Mouse (Mus musculus): ENCODE measurements around the gene Abcc4. TPM values are rescaled to one million over a fixed set of nuclear protein-coding genes. Genes with fewer than 3 reads are reported as not detected.

Gene Abcc4
- polyA plus RNA-seq, 1 experiment: 7.7 TPM

DNA sequence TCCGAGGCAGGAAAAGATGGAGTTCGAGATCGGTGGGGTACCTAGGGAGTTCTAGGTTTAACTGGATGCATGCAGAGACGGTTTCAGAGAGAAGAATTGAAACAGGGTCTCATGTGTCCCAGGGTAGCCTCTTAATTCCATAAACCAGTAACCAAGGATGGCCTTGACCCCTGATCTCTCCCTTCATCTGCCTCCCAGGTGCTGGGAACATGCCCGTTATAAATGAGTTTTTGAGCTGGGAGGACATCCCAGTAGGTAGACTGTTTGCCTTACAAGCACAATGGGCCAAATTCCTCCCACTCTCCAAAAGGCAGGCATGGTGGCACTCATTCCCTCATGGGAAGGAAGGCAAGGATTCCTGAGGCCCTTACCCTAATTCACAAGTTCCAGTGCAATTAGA is 2.1 kb upstream of the Abcc4 start:
- WGBS: 89% methylated on average over 5 of the region's 5 CpGs
- Histone ChIP-seq H3K4me1 (ENCODE audit: control insufficient read depth, insufficient read depth, low read length) (peaks cover 2% of the 10 kb centered on the region; the same call in 1 of the 2 replicates), H3K27ac (ENCODE audit: control insufficient read depth, insufficient read depth, low read depth, low read length, poor library complexity) (no peak overlapping the region), H3K4me3 (replicated peaks; ENCODE audit: control insufficient read depth, low read depth, low read length) (no peak overlapping the region)
- TF ChIP-seq POLR2A (IDR thresholded peaks at IDR 0.05; ENCODE audit: borderline replicate concordance, control insufficient read depth, low read depth, low read length): no peak
- no peak for TF ChIP-seq CTCF (IDR thresholded peaks at IDR 0.05; ENCODE audit: control insufficient read depth, insufficient read depth, low read length)

DNA sequence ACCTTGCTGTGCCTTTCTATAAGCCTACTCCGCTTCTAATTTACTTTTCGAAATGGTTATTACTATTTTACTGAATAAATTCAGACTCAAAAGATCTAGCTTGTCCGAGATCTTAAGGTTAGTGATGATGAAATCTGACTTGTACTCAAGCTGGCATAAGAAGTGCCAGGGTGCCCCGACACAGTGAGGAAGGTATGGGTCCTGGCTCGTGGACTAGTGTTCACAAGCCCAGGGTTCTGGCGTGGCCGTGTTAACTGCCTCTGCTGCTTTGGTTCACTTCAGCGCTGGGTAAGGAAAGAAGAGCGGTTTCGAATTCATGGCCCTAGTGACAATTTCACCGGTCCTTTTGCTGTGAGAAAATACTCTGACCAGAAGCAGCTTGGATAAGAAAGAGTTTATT is 943 bp upstream of the Abcc4 start:
- Histone ChIP-seq H3K4me3 (replicated peaks; ENCODE audit: control insufficient read depth, low read depth, low read length) (no peak overlapping the region), H3K4me1 (ENCODE audit: control insufficient read depth, insufficient read depth, low read length) (peaks cover 2% of the 10 kb centered on the region; the same call in 1 of the 2 replicates), H3K27ac (ENCODE audit: control insufficient read depth, insufficient read depth, low read depth, low read length, poor library complexity) (no peak overlapping the region)
- TF ChIP-seq POLR2A (IDR thresholded peaks at IDR 0.05; ENCODE audit: borderline replicate concordance, control insufficient read depth, low read depth, low read length) (no peak), CTCF (IDR thresholded peaks at IDR 0.05; ENCODE audit: control insufficient read depth, insufficient read depth, low read length) (no peak)
- WGBS: 75% methylated on average over 11 of the region's 11 CpGs

- peaks cover 2% of the 10 kb centered on the region; the same call in 1 of the 2 replicates for H3K4me1 ChIP-seq (ENCODE audit: control insufficient read depth, insufficient read depth, low read length)
- WGBS: under 1% methylated on average over 10 of the region's 10 CpGs
- peak overlapping the region; percentile 94 for H3K27ac ChIP-seq (ENCODE audit: control insufficient read depth, insufficient read depth, low read depth, low read length, poor library complexity)
These were observed 583 bp downstream of the Abcc4 start for GRCm38 (mm10) chr14:118705465-118705807.

DNA sequence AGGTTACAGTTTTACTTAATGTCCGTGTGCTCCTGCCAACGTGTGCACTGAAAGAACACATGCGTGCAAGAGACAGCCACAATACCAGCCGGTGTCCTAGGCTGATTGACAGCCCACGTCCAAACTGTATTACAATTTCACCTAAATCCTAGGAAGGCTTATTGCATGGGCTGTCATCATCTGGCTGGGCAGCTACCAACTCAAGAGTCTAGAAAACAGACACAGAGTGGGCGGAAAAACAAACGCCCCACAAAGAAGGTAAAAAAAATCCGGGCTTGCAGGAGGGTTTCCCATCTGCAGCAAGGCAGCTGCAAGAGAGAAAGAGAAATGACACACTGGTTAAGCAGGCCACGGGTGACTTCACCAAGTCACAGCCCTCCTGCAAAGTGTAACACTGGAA is 2.7 kb downstream of the Abcc4 start:
- Histone ChIP-seq H3K4me1 (ENCODE audit: control insufficient read depth, insufficient read depth, low read length) (no peaks in the 10 kb centered on the region; the same call in 1 of the 2 replicates), H3K4me3 (replicated peaks; ENCODE audit: control insufficient read depth, low read depth, low read length) (no peak overlapping the region), H3K27ac (ENCODE audit: control insufficient read depth, insufficient read depth, low read depth, low read length, poor library complexity) (no peak overlapping the region)
- WGBS: 80% methylated on average over 9 of the region's 9 CpGs
- TF ChIP-seq POLR2A (IDR thresholded peaks at IDR 0.05; ENCODE audit: borderline replicate concordance, control insufficient read depth, low read depth, low read length) (no peak), CTCF (IDR thresholded peaks at IDR 0.05; ENCODE audit: control insufficient read depth, insufficient read depth, low read length) (no peak)

More at GRCm38 (mm10) chr14:118705465-118705807, 583 bp downstream of the Abcc4 start:
- TF ChIP-seq POLR2A (IDR thresholded peaks at IDR 0.05; ENCODE audit: borderline replicate concordance, control insufficient read depth, low read depth, low read length): no peak
- H3K4me3 ChIP-seq (replicated peaks; ENCODE audit: control insufficient read depth, low read depth, low read length): peak overlapping the region; percentile 93

- H3K27ac ChIP-seq (ENCODE audit: control insufficient read depth, insufficient read depth, low read depth, low read length, poor library complexity): no peak overlapping the region
- H3K4me1 ChIP-seq (ENCODE audit: control insufficient read depth, insufficient read depth, low read length): no peaks in the 10 kb centered on the region; the same call in 1 of the 2 replicates
- peak; percentile 49 for TF ChIP-seq CTCF (IDR thresholded peaks at IDR 0.05; ENCODE audit: control insufficient read depth, insufficient read depth, low read length)
- TF ChIP-seq POLR2A (IDR thresholded peaks at IDR 0.05; ENCODE audit: borderline replicate concordance, control insufficient read depth, low read depth, low read length): no peak
- WGBS: 70% methylated on average over 7 of the region's 7 CpGs
- H3K4me3 ChIP-seq (replicated peaks; ENCODE audit: control insufficient read depth, low read depth, low read length): no peak overlapping the region
These were observed 3.9 kb downstream of the Abcc4 start for GRCm38 (mm10) chr14:118701991-118702608.

- Histone ChIP-seq H3K27ac (ENCODE audit: control insufficient read depth, insufficient read depth, low read depth, low read length, poor library complexity) (no peak overlapping the region), H3K4me3 (replicated peaks; ENCODE audit: control insufficient read depth, low read depth, low read length) (no peak overlapping the region), H3K4me1 (ENCODE audit: control insufficient read depth, insufficient read depth, low read length) (no peaks in the 10 kb centered on the region)
- no peak for TF ChIP-seq POLR2A (IDR thresholded peaks at IDR 0.05; ENCODE audit: borderline replicate concordance, control insufficient read depth, low read depth, low read length)
- TF ChIP-seq CTCF (IDR thresholded peaks at IDR 0.05; ENCODE audit: control insufficient read depth, insufficient read depth, low read length): no peak
- WGBS: 47% methylated on average over 7 of the region's 7 CpGs
These were observed 5.4 kb downstream of the Abcc4 start for GRCm38 (mm10) chr14:118700576-118700975.

DNA sequence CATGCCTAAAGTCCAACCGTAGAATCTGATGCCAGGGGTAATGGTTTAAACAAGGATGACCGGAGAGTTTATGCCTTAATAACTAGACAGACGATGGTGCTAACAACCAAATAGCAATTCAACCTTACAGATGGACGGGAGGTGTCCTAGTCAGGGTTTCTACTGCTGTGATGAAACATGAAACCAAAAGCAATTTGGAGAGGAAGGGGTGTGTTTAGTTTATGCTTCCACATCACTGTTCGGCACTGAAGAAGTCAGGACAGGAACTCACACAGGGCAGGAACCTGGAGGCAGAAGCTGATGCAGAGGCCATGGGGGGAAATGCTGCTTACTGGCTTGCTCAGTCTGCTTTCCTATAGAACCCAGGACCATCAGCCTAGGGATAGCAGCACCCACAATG is 6.1 kb downstream of the Abcc4 start:
- H3K4me1 ChIP-seq (ENCODE audit: control insufficient read depth, insufficient read depth, low read length): no peaks in the 10 kb centered on the region
- TF ChIP-seq CTCF (IDR thresholded peaks at IDR 0.05; ENCODE audit: control insufficient read depth, insufficient read depth, low read length) (no peak), POLR2A (IDR thresholded peaks at IDR 0.05; ENCODE audit: borderline replicate concordance, control insufficient read depth, low read depth, low read length) (no peak)
- 42% methylated on average over 5 of the region's 5 CpGs for WGBS
- no peak overlapping the region for H3K4me3 ChIP-seq (replicated peaks; ENCODE audit: control insufficient read depth, low read depth, low read length)
- no peak overlapping the region; the same call in 1 of the 2 replicates for H3K27ac ChIP-seq (ENCODE audit: control insufficient read depth, insufficient read depth, low read depth, low read length, poor library complexity)

DNA sequence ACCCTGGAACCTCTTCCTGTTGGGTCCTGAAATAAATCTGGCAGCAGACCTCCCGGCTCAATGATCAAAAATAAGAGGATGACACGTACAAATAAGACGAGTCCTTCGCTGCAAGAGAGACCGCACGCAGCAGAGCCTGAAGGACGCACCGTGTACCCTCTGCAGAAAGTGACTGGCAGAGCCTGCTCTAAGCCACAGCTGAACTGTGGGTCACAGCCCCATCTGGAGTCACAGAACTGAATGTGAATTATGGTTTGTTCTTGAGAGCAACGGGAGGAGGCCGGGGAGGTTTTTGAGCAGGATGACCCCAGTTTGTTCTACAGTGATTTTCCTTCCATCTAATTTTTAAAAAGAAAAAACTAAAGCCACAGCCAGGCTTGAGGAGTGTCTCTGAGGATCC is 6.5 kb downstream of the Abcc4 start:
- H3K4me1 ChIP-seq (ENCODE audit: control insufficient read depth, insufficient read depth, low read length): no peaks in the 10 kb centered on the region
- 79% methylated on average over 10 of the region's 10 CpGs for WGBS

More for the DNA sequence above, 6.5 kb downstream of the Abcc4 start:
- no peak overlapping the region for H3K4me3 ChIP-seq (replicated peaks; ENCODE audit: control insufficient read depth, low read depth, low read length)
- no peak for TF ChIP-seq POLR2A (IDR thresholded peaks at IDR 0.05; ENCODE audit: borderline replicate concordance, control insufficient read depth, low read depth, low read length)
- no peak for TF ChIP-seq CTCF (IDR thresholded peaks at IDR 0.05; ENCODE audit: control insufficient read depth, insufficient read depth, low read length)
- no peak overlapping the region for H3K27ac ChIP-seq (ENCODE audit: control insufficient read depth, insufficient read depth, low read depth, low read length, poor library complexity)
